Mouse (Mus musculus): Measurements from ENCODE around the gene Atp2a2.

- TF ChIP-seq CTCF (IDR thresholded peaks at IDR 0.05; ENCODE audit: borderline replicate concordance, insufficient read depth, low read depth, low read length) (no peak), POLR2A (IDR thresholded peaks at IDR 0.05; ENCODE audit: borderline replicate concordance, insufficient read depth, low read length) (0 out of 2 replicates have a peak, but pooled peaks have one; percentile 11)
These were observed 51.1 kb downstream of the Atp2a2 start for GRCm38 (mm10) chr5:122450913-122451317.
